Mouse (Mus musculus) ovary, postnatal 36 days (tissue): ENCODE data around the gene Zbtb38.

Experiments
- DNase-seq: peaks from one replicate; pipeline ENCODE4 v3.0.0; 2022; ENCODE audit warnings: low spot score, mixed read lengths

Zbtb38 gene

DNA sequence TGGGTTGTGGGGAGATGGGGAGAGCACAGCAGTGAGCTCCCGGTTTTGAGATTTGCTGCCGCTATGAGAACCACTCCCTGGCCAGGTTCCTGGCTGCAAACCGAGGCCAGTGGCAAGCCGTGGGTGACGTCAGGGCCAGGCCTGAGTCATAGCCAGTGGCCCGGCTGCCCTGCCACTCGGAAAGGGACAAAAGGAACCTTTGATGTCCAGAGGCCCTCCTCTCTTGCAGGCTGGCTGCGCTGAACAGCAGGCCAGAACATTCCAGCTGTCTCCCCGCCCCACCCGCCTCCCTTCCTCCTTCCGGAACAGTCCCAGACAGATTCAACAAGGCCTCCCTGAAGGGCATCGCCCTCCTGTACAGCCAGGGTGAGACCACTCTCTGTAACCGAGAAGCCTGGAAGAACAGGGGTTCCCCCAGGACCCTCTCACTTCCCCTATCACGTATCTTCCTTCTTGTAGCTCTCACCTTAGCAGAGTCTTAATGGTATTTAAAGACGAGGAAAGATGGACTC is at the start of gene Zbtb38:
Gene Zbtb38 (minus strand): TSS at position 229 of the 512 bp plus-strand sequence.
- peak; percentile 62 for DNase-seq

DNA sequence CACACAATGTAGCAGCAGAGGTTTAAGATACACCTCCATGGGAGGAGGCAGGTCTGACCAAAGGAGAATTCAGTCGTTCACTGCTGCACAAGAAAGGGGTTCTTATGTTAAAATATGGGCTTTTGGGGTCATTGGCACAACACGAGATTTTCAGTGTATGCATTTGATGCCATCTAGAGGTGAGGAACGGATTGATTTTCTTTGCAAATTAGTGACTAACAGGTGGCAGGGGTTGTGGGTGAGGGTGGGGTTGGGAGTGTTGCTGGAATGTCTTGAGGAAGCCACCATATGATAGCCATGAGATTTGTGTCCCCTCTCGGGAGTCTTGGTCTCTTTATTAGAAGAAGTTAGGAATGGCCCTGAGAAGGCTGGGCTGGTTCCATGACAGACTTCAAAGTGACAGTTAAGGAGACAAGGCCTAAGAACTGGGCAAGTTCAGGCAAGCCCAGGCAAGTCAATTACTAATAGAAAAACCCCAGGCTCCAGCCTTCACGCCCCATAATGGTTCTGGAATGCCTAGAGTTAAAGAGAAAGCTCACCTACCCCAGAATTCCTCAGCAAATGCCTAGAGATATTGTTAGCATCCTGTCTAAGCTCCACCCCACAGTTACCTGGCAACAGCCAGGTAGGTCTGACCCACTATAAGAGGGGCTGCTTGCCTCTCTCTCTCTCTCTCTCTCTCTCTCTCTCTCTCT is 47.6 kb upstream of the Zbtb38 start:
- DNase-seq: no peak

- DNase-seq: no peak
These were observed 44.7 kb upstream of the Zbtb38 start for GRCm38 (mm10) chr9:96797311-96797710.

DNA sequence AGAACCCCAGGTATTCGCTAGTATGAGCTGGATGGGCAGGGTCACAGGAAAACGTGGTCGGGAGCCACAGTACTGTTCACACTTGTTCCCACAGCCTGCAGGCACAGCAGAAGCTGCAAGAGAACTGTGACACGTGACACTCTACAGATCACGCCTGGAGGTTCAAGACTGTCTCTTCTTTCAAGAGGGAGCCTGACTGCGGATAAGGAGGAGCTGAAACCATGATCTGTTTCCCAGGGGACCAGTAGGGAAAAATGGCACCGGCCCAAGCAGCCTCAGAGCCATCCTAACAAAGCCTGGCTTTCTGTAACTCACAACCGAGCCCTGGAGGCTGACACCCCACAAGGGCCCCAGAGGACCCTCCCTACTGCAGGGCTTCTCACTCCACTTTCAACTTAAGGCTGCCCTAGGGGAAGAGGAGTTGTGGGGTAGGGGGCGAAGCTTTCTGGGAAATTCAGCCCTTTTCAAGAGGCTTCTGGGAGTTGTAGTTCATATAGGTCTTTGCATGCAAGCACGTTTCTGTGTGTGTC is 42.8 kb upstream of the Zbtb38 start:
- peak; percentile 18 for DNase-seq

- no peak for DNase-seq
These were observed 42.0 kb upstream of the Zbtb38 start for GRCm38 (mm10) chr9:96794601-96795000.

DNA sequence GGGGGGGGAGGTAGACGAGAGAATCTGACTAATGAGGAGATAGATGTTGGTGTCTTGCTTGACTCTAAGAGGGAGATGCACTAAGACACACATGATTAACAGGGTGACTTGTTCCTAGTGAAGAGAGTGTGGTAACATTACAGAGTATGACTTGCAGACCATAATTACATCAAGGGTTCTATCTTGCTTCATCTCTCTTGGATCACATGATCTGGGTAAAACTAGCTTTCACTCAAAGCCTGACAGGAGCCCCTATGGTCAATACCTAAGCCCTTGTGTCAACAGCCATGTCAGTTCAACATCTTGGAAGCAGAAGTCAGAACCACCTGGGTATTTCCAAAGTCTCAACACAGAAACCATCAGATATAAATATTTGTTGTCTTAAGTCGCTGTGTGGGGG is 39.9 kb upstream of the Zbtb38 start:
- DNase-seq: no peak

- no peak for DNase-seq
These were observed 37.9 kb upstream of the Zbtb38 start for GRCm38 (mm10) chr9:96790389-96791007.

DNA sequence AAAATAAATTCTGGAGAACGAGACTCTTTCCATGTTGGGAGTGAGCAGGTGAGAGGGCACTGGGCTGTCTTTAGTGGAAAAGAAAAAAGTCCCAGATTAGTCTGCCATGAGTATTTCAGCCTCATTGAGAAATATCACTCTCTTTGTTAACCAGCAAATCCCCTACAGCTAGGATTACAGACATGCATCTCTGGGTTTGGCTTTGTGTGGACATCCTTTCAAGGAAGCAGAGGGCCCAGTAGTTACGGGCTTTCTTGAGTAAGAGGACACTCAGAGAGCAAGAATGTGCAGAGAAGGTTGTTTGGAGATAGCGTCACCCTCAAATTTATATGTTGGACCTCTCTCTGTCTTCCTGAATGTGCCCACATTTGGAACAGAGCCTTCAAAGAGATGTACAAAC is 37.3 kb upstream of the Zbtb38 start:
- no peak for DNase-seq

DNA sequence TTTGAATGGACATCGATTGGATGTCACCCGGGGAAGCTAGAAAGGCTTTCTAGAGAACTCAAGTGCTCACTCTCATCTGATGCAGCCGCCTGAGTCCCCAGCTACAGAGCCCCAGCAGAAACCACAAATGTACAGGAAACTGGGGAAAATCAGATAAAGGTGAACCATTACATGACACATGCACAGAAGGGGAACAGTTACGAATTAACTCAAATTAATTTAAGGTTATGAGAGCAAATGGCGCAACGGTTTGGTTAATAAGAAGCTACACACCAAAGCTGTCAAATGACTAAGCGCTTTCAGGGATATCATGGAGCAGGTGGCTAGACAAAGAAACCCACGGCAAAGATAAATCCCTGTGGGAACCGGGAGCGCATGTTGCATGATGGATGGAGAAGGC is 35.2 kb upstream of the Zbtb38 start:
- no peak for DNase-seq

- no peak for DNase-seq
These were observed 33.3 kb upstream of the Zbtb38 start for GRCm38 (mm10) chr9:96785871-96786342.

DNA sequence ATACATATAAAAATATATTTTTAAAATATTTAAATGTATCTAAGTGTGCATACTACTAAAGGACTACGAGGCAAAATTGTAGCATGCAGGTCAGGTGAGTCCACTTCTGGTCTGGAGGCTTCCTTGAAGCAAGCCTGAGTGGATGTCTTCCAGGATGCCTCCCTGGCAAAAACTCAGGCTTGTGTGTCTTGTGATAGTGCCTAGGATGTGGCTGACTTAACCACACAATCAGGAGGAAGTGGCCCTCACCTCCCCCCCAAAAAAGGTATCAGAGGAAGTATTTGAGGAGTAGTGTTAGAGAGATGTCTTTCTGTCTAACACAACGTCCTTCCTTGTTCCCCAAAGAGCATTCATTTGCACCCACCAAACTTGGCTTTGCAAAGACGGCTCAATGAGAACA is 32.6 kb upstream of the Zbtb38 start:
- DNase-seq: no peak

- peak; percentile 17 for DNase-seq
These were observed 31.0 kb upstream of the Zbtb38 start for GRCm38 (mm10) chr9:96783667-96784066.

GRCm38 (mm10) chr9:96783258-96783657 is 30.6 kb upstream of the Zbtb38 start:
- peak; percentile 65 for DNase-seq

DNA sequence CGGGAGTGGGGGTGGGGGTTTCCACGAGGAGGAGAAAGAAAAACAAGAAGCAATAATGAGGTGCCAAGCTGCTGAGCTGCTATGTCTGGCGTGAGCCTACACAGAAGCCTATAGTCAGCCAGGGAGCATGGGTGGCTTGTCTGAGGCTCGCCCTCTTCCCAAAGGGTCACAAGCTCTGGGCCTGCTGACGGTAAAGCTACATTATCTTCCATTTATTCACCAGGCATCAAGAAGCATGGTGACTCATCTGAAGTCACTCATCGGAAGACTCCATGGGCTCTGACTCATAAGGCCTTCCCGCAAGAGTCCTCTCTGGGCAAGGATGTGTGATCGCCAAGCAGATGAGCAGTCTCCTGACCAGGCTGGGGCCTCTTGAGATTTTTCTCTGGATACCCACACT is 29.4 kb upstream of the Zbtb38 start:
- no peak for DNase-seq

DNA sequence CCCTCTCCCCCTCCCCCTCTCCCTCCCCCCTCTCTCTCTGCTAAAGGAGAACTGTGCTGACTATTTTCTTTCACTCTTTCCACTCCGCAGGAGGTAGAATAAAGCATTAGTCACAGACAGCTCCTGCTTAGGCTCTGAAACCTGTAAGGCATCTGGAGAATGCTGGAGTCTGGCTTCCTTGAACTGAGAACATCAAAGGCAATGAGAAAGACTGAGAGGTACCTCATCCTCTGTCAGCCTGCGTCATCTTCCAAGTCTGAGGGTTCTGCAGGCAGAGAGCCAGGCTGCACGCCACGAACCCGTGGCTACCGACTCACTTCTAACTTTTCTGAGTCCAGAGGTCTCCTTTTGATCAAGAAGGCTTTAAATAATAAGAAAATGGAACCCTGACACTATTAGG is 20.5 kb upstream of the Zbtb38 start:
- DNase-seq: no peak

DNA sequence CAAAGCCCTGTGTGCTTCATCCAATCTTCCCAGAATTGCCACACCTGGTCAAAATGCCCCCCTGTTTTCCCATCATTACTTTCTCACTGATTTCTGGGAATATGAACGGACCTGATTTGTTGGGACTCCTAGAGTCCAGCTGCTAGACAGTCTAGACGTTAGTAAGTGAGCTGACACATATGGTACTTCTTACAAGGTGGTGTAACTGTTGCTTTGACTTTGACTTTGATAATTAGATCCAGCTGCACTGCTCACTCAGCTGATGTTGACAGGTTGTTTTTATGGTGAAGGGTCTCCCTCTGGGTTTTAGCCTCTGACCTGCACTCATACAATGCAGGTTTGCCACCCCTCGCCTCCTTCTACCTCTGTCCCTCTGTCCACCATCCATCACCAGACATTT is 17.8 kb upstream of the Zbtb38 start:
- no peak for DNase-seq

DNA sequence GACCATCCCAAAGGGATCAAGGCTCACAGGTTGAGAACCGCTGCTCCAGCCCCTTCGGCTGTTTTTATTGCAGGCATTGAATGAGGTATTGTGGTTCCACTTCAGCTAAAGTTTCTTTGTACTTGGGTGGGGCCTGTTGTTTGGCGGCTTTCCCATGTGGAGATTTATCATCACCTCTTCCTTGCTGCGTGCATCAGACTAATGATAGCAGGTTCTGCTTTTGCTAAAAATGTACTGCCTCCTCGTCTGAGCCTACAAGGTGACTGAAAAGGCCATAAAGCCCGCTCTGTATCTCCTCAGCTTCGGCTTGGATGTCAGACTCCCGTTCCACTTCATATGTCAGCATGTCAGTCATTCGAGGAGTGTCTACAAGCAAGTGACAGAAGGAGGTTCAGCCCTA is 17.0 kb upstream of the Zbtb38 start:
- DNase-seq: no peak

DNA sequence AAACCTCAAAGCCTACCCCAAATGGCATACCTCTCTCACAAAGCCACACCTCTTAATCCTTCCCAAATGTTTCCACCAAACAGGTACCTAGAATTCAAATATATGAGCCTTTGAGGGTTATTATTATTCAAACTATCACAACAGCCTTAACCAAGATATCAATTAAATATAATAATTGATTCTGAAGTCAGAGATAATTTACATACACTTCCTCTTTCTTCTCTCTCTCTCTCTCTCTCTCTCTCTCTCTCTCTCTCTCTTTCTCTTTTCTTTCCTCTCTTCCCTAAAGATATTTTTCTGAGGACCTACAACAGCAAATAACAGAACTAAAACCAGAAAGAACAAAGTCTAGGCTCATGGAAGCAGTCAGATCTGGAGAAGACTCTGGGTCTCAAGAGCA is 15.2 kb upstream of the Zbtb38 start:
- no peak for DNase-seq

DNA sequence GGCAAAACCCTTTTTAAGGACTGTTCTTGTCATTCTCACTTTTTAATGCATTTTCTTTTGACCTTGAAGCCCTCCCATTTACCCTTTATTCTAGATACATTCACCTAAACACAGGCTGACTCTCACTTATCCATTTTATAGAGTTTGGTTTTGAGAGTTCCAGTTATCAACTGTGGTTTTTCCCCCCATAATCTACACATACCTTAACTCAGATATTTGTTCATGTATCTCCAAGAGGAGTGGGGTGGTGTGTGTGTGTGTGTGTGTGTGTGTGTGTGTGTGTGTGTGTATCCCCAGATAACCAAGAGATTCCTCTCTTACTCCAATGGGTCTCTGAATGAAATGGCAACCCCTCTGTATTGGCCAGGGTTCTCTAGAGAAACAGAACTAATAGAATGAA is 13.4 kb upstream of the Zbtb38 start:
- no peak for DNase-seq

GRCm38 (mm10) chr9:96765410-96765809 is 12.8 kb upstream of the Zbtb38 start:
- no peak for DNase-seq

- DNase-seq: no peak
These were observed 11.4 kb upstream of the Zbtb38 start for GRCm38 (mm10) chr9:96763847-96764631.

GRCm38 (mm10) chr9:96763025-96763424 is 10.4 kb upstream of the Zbtb38 start:
- no peak for DNase-seq
